Mouse (Mus musculus): ENCODE results near the gene Ube2g1. TPM values are rescaled to one million over a fixed set of nuclear protein-coding genes. Genes with fewer than 3 reads are reported as not detected.
"Not testable (repeated sequence)": the region's sequence is repeated elsewhere in the genome, so short reads cannot be mapped to it uniquely, and the experiment has no call there.

Gene Ube2g1
- polyA plus RNA-seq, 1 experiment, result 44.0 TPM

DNA sequence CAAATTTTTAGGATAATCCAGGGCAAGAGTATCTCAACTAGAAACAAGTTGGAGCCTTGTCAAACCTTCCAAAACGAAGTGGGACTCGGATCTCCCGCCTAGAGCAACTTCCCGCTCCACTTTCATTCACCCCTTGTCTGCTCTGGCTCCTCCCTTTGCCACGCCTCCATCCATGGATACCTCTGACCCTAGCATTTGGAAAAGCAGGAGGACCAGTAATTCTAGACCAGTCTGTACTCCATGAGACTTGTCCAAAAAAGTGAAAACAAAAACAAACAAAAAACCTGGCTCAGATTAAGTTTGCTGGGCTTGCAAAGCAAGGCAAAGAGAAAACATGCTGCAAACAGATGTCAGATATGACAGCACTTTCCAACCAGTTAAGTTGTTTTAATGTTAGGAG lies 81.2 kb downstream of the Ube2g1 start:
- TF ChIP-seq CTCF (IDR thresholded peaks at IDR 0.05; ENCODE audit: borderline replicate concordance, insufficient read depth, low read length) (no peak), POLR2A (IDR thresholded peaks at IDR 0.05; ENCODE audit: low read depth, low read length) (no peak)
- no peak overlapping the region for H3K27ac ChIP-seq (ENCODE audit: insufficient read depth, low read length)

DNA sequence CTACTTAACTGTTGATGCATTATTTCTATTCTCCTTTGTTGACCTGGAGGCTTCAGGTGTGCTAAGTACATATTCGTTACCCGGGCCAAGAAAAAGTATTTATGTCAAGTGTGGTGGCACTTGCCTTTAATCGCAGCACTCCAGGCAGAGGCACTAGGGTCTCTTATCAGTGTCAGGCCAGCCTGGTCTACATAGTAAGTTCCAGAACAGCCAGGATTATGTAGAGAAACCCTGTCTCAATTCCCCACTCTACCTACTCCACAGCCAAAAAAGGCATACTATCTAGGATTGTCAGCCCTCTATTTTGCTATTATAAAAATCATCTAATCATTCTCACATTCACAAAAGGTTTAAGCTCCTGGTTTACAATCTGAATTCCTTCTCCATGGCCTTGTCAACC lies 82.0 kb downstream of the Ube2g1 start:
- Histone ChIP-seq H3K4me1 (ENCODE audit: control insufficient read depth, insufficient read depth, low read length) (peaks cover 7% of the 10 kb centered on the region), H3K4me3 (ENCODE audit: insufficient read depth, low read length) (no peak overlapping the region), H3K27ac (ENCODE audit: insufficient read depth, low read length) (no peak overlapping the region)
- no peak for TF ChIP-seq CTCF (IDR thresholded peaks at IDR 0.05; ENCODE audit: borderline replicate concordance, insufficient read depth, low read length)
- no peak for TF ChIP-seq POLR2A (IDR thresholded peaks at IDR 0.05; ENCODE audit: low read depth, low read length)

More for the DNA sequence above, 81.2 kb downstream of the Ube2g1 start:
- Histone ChIP-seq H3K4me1 (ENCODE audit: control insufficient read depth, insufficient read depth, low read length) (peaks cover 7% of the 10 kb centered on the region), H3K4me3 (ENCODE audit: insufficient read depth, low read length) (no peak overlapping the region)

DNA sequence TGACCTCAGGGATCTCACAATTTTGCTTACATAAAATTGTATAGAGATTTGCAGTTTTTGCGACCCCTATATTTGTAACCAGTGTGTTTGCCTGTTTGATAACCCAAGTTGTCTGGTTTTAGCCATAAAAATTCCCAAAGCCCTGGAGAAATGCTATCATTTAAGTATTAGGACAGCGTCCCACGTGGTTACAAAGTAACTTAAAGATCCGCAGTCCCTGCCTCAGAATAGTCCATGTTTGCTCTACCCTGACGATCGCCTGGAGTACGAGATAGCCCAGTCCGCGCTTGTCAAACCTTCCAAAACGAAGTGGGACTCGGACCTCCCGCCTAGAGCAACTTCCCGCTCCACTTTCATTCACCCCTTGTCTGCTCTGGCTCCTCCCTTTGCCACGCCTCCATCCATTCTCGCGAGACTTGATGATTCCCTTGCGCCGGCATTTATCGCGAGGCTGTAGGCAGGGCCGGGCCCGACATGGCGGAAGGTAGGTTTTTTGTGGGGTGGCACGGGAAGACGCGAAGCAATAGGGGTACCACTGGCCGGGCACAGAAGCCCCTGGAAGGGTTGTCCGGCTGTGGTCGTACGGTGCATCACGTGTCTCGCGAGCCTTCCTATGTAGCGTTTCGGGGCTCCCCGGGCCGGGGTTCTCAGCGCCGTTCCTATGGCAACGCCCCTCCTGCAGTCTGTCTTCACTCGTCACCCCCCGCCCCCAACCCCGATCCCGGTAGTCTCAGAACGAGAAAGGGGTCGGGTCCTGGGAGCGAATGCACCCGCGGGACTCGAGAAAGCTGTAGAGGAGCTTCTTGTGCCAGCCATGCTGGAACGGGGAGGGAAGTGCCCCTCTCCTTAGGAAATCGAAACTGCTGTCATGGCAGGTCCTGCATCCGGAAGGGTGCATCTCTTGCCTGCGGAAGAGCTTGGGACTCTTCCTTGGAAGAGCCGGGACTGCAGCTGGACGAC lies 82.7 kb downstream of the Ube2g1 start, which contains the start of gene Ankfy1:
TSS of gene Ankfy1 (plus strand) at position 456 of the 960 bp plus-strand sequence.
- peak within 1 kb of the TSS; percentile 68 for H3K27ac ChIP-seq (ENCODE audit: insufficient read depth, low read length)
- TF ChIP-seq CTCF (IDR thresholded peaks at IDR 0.05; ENCODE audit: borderline replicate concordance, insufficient read depth, low read length), result no peak
- TF ChIP-seq POLR2A (IDR thresholded peaks at IDR 0.05; ENCODE audit: low read depth, low read length), result peak; percentile 92
- H3K4me1 ChIP-seq (ENCODE audit: control insufficient read depth, insufficient read depth, low read length), result peaks cover 7% of the 10 kb centered on the region
- H3K4me3 ChIP-seq (ENCODE audit: insufficient read depth, low read length), result peak within 1 kb of the TSS; percentile 94

DNA sequence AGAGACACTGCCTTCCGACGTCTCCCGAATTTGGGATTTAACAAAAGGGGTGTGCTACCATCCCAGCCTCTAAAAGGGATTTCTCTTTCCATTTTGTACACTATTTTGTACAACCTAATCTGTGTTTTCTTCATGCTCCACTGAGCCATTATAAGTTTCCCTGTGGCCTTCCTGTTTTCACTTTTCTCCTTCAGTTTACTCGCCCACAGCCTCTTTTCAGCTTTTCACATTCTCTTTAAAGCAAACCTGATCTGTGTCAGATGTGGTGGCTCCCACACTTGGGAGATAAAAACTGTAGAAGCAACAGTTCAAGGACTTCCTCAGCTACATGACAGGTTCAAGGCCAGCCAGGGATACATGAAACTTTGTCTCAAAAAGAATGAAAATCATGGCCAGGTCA lies 85.3 kb downstream of the Ube2g1 start:
- Histone ChIP-seq H3K27ac (ENCODE audit: insufficient read depth, low read length) (no peak overlapping the region), H3K4me1 (ENCODE audit: control insufficient read depth, insufficient read depth, low read length) (peaks cover 7% of the 10 kb centered on the region), H3K4me3 (ENCODE audit: insufficient read depth, low read length) (no peak overlapping the region)
- TF ChIP-seq CTCF (IDR thresholded peaks at IDR 0.05; ENCODE audit: borderline replicate concordance, insufficient read depth, low read length) (no peak), POLR2A (IDR thresholded peaks at IDR 0.05; ENCODE audit: low read depth, low read length) (no peak)

DNA sequence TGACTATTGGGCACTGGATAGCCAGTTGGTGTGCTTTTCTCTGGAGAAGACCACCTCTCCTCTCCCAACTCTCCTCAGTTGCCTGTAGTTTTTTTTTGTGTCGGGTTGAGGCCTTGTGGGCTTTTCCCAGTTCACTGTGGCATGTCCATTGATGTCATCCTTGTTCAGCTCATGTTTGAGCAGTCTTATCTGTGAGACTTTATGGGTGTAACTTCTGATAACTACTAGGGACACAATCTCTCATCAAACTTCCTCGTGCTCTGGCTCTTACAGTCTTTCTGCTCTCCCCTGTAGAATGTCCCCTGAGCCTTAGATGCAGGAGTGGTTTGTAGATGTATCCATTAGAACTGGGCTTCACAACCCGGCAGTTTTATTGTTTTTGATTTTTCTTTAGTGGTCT lies 87.9 kb downstream of the Ube2g1 start:
- Histone ChIP-seq H3K27ac (ENCODE audit: insufficient read depth, low read length) (no peak overlapping the region), H3K4me3 (ENCODE audit: insufficient read depth, low read length) (no peak overlapping the region), H3K4me1 (ENCODE audit: control insufficient read depth, insufficient read depth, low read length) (peaks cover 7% of the 10 kb centered on the region)
- TF ChIP-seq CTCF (IDR thresholded peaks at IDR 0.05; ENCODE audit: borderline replicate concordance, insufficient read depth, low read length) (no peak), POLR2A (IDR thresholded peaks at IDR 0.05; ENCODE audit: low read depth, low read length) (no peak)

- TF ChIP-seq CTCF (IDR thresholded peaks at IDR 0.05; ENCODE audit: borderline replicate concordance, insufficient read depth, low read length) (no peak), POLR2A (IDR thresholded peaks at IDR 0.05; ENCODE audit: low read depth, low read length) (no peak)
- H3K4me3 ChIP-seq (ENCODE audit: insufficient read depth, low read length), result no peak overlapping the region
- H3K27ac ChIP-seq (ENCODE audit: insufficient read depth, low read length), result no peak overlapping the region
- peaks cover 3% of the 10 kb centered on the region; the same call in 1 of the 2 replicates for H3K4me1 ChIP-seq (ENCODE audit: control insufficient read depth, insufficient read depth, low read length)
Observed at GRCm38 (mm10) chr11:72696368-72696971, 89.4 kb downstream of the Ube2g1 start.

GRCm38 (mm10) chr11:72697323-72697722 lies 90.2 kb downstream of the Ube2g1 start:
- H3K4me1 ChIP-seq (ENCODE audit: control insufficient read depth, insufficient read depth, low read length), result no peaks in the 10 kb centered on the region
- no peak overlapping the region for H3K27ac ChIP-seq (ENCODE audit: insufficient read depth, low read length)
- no peak for TF ChIP-seq CTCF (IDR thresholded peaks at IDR 0.05; ENCODE audit: borderline replicate concordance, insufficient read depth, low read length)
- TF ChIP-seq POLR2A (IDR thresholded peaks at IDR 0.05; ENCODE audit: low read depth, low read length), result no peak
- no peak overlapping the region for H3K4me3 ChIP-seq (ENCODE audit: insufficient read depth, low read length)

DNA sequence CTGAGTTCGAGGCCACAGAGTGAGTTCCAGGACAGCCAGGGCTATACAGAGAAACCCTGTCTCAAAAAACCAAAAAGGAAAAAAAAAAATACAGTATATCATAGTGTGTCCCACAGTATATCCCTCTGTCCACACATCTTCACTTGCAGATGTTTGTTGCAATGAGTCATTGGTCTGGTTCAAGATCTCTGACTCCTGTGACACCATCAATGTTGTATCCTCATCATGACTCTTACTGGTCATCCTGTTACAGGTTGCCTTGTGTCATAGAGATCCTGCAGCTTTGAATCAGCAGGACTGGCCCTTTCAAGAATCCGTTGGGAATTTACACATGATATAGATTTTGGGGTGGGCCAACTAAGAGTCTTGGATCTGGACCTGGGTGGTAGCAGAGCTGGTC lies 98.0 kb downstream of the Ube2g1 start:
- not testable (repeated sequence) for H3K4me3 ChIP-seq (ENCODE audit: insufficient read depth, low read length); H3K27ac ChIP-seq (ENCODE audit: insufficient read depth, low read length)

DNA sequence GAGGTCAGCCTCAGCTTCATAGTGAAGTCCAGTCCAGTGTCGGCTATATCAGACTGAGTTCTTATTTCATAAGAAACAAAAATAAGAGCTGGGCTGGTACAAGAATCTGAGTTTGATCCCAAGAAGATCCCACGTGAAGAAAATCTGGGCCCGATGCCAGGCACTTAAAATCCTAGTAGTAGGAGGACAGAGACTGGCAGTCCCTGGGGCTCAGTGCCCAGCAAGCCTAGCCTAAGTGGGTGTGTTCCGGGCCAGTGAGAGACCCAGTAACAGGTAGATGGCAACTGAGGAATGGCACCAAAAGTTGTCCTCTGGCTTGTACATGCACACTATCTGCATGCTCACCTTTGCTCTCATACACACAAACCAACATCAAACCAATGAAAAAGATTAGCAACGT lies 105.6 kb downstream of the Ube2g1 start:
- no peak overlapping the region for H3K27ac ChIP-seq (ENCODE audit: insufficient read depth, low read length)
- no peak overlapping the region for H3K4me3 ChIP-seq (ENCODE audit: insufficient read depth, low read length)
- TF ChIP-seq POLR2A (IDR thresholded peaks at IDR 0.05; ENCODE audit: low read depth, low read length), result no peak
- no peaks in the 10 kb centered on the region for H3K4me1 ChIP-seq (ENCODE audit: control insufficient read depth, insufficient read depth, low read length)

More for the DNA sequence above, 98.0 kb downstream of the Ube2g1 start:
- not testable (repeated sequence) for H3K4me1 ChIP-seq (ENCODE audit: control insufficient read depth, insufficient read depth, low read length)

GRCm38 (mm10) chr11:72718161-72718560 lies 111.1 kb downstream of the Ube2g1 start:
- H3K27ac ChIP-seq (ENCODE audit: insufficient read depth, low read length), result no peak overlapping the region
- TF ChIP-seq POLR2A (IDR thresholded peaks at IDR 0.05; ENCODE audit: low read depth, low read length), result no peak
- no peak for TF ChIP-seq CTCF (IDR thresholded peaks at IDR 0.05; ENCODE audit: borderline replicate concordance, insufficient read depth, low read length)
- no peak overlapping the region for H3K4me3 ChIP-seq (ENCODE audit: insufficient read depth, low read length)
- no peaks in the 10 kb centered on the region for H3K4me1 ChIP-seq (ENCODE audit: control insufficient read depth, insufficient read depth, low read length)
